Mouse (Mus musculus): Measurements from ENCODE around the gene Trim5. TPM values are rescaled to one million over a fixed set of nuclear protein-coding genes. Genes with fewer than 3 reads are reported as not detected.

The Trim5 gene
- polyA plus RNA-seq, 1 experiment from 2014 or later, result 0.44 TPM

DNA sequence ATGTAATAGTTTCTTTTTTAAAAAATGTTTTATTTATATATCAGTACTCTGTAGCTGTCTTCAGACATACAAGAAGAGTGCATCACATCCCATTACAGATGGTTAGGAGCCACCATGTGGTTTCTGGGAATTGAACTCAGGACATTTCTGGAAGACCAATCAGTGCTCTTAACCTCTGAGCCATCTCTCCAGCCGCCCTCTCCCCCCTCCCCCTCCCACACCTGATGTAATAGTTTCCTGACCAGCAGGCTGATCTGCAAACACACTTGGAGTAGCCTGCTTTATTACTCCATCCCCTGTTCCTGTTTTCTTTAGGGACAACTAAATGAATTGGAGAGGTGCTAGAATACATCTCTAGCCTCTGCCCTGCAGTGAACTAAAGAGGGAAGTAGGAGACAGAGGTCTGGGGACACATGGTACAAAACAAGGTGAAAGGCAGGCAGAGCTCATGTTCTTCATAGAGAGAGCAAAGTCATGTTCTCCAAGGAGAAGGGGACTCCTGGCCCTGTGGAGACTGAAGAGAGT is 71.8 kb downstream of the Trim5 start:
- Histone ChIP-seq H3K27ac (no peak overlapping the region), H3K9me3 (ENCODE audit: control insufficient read depth, low read length) (no peaks in the 10 kb centered on the region), H3K4me3 (replicated peaks; ENCODE audit: low read length) (no peak overlapping the region), H3K27me3 (ENCODE audit: control insufficient read depth, insufficient read depth, low read length) (no peaks in the 10 kb centered on the region), H3K4me2 (replicated peaks) (no peak overlapping the region), H3K9ac (no peak overlapping the region), H3K4me1 (replicated peaks; ENCODE audit: control insufficient read depth, insufficient read depth, low read length) (peaks cover 9% of the 10 kb centered on the region), H3K36me3 (replicated peaks; ENCODE audit: control insufficient read depth, insufficient read depth) (no peaks in the 10 kb centered on the region)
- DNase-seq (ENCODE audit: low spot score) (no peak), ATAC-seq (ENCODE audit: low FRiP score) (no peak)
- 79% methylated on average over 1 of the region's 1 CpGs for WGBS

Other genes starting within 250 kb of the Trim5 start
- not detected in 2 replicates for gene Olfr642, start 235.4 kb downstream of the Trim5 start, polyA plus RNA-seq (2014; fragmentation: Nextera tagmentation; extraction: Ambion mirVana)
- gene 4930516K23Rik, start 226.6 kb downstream of the Trim5 start, polyA plus RNA-seq (2014; fragmentation: Nextera tagmentation; extraction: Ambion mirVana), result not detected in 2 replicates
- not detected in 2 replicates for gene Olfr644, start 216.2 kb downstream of the Trim5 start, polyA plus RNA-seq (2014; fragmentation: Nextera tagmentation; extraction: Ambion mirVana)
- gene Olfr645, start 202.6 kb downstream of the Trim5 start, polyA plus RNA-seq (2014; fragmentation: Nextera tagmentation; extraction: Ambion mirVana), result not detected in 2 replicates
- not detected in 2 replicates for gene Olfr646, start 183.2 kb downstream of the Trim5 start, polyA plus RNA-seq (2014; fragmentation: Nextera tagmentation; extraction: Ambion mirVana)
- gene Ubqln5, start 158.3 kb downstream of the Trim5 start, polyA plus RNA-seq (2014; fragmentation: Nextera tagmentation; extraction: Ambion mirVana), result not detected in 2 replicates
- gene Olfr643, start 150.7 kb downstream of the Trim5 start, polyA plus RNA-seq (2014; fragmentation: Nextera tagmentation; extraction: Ambion mirVana), result not detected in 2 replicates
- not detected in 2 replicates for gene Ubqln3, start 144.8 kb downstream of the Trim5 start, polyA plus RNA-seq (2014; fragmentation: Nextera tagmentation; extraction: Ambion mirVana)
- gene Ubqlnl, start 137.5 kb downstream of the Trim5 start, polyA plus RNA-seq (2014; fragmentation: Nextera tagmentation; extraction: Ambion mirVana), result not detected in 2 replicates
- not detected in 2 replicates for gene Olfm5, start 123.3 kb downstream of the Trim5 start, polyA plus RNA-seq (2014; fragmentation: Nextera tagmentation; extraction: Ambion mirVana)
- gene Olfr648, start 104.7 kb downstream of the Trim5 start, polyA plus RNA-seq (2014; fragmentation: Nextera tagmentation; extraction: Ambion mirVana), result 0.63 and 0.66 TPM in 2 replicates
- gene Olfr649, start 92.1 kb downstream of the Trim5 start, polyA plus RNA-seq (2014; fragmentation: Nextera tagmentation; extraction: Ambion mirVana), result not detected in 2 replicates
- 0.13 and 0.20 TPM in 2 replicates for gene Trim6, start 69.3 kb downstream of the Trim5 start, polyA plus RNA-seq (2014; fragmentation: Nextera tagmentation; extraction: Ambion mirVana)
- gene Trim34a, start 43.6 kb downstream of the Trim5 start, polyA plus RNA-seq (2014; fragmentation: Nextera tagmentation; extraction: Ambion mirVana), result 1.0 and 1.3 TPM in 2 replicates
- gene Trim12a, start 27.4 kb upstream of the Trim5 start, polyA plus RNA-seq (2014; fragmentation: Nextera tagmentation; extraction: Ambion mirVana), result 1.6 and 2.2 TPM in 2 replicates
- not detected in 2 replicates for gene Trim34b, start 41.4 kb upstream of the Trim5 start, polyA plus RNA-seq (2014; fragmentation: Nextera tagmentation; extraction: Ambion mirVana)
- gene Trim12c, start 65.3 kb upstream of the Trim5 start, polyA plus RNA-seq (2014; fragmentation: Nextera tagmentation; extraction: Ambion mirVana), result 0.94 and 1.4 TPM in 2 replicates
- gene Trim30b, start 81.8 kb upstream of the Trim5 start, polyA plus RNA-seq (2014; fragmentation: Nextera tagmentation; extraction: Ambion mirVana), result not detected in 2 replicates
- gene Trim30c, start 112.7 kb upstream of the Trim5 start, polyA plus RNA-seq (2014; fragmentation: Nextera tagmentation; extraction: Ambion mirVana), result 0.11 TPM in 1 of 2 replicates, not detected in the other
- gene Trim30a, start 177.1 kb upstream of the Trim5 start, polyA plus RNA-seq (2014; fragmentation: Nextera tagmentation; extraction: Ambion mirVana), result 0.43 and 0.83 TPM in 2 replicates
- 0.19 and 0.70 TPM in 2 replicates for gene Trim30d, start 219.8 kb upstream of the Trim5 start, polyA plus RNA-seq (2014; fragmentation: Nextera tagmentation; extraction: Ambion mirVana)